Mouse (Mus musculus): Measurements from ENCODE around the gene Vasp.

DNA sequence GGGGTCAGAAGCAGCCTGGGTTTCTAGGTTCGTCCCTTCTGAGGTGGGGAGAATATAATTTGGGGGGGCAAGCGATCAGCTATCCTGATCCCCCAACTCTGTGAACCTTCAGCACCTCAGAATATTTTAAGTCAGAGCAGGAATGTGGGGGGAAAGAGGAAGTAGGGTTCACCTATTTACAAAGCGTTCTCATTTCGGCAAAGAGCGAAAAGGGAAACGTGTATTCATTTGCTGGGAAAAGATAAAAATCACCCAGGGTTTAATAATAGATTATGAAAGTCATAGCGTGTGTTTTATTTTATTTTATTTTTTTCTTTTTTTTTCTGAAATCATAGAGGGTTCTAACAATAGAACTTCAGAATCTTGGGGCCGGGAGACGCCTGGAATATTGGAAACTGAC is 56.7 kb downstream of the Vasp start:
- TF ChIP-seq CTCF (IDR thresholded peaks at IDR 0.05; ENCODE audit: control insufficient read depth, insufficient read depth, insufficient read length) (no peak), FOSL1 (IDR thresholded peaks at IDR 0.05; ENCODE audit: insufficient read depth, low read length, poor library complexity, severe bottlenecking) (no peak), CEBPB (IDR thresholded peaks at IDR 0.05; ENCODE audit: low read depth) (no peak), MYOD1 (IDR thresholded peaks at IDR 0.05; ENCODE audit: control insufficient read depth, insufficient read length, low read depth) (no peak), MAX (IDR thresholded peaks at IDR 0.05) (no peak)

All from C2C12 (cell line).